Mouse (Mus musculus): ENCODE data around the gene Fxyd3.

GRCm38 (mm10) chr7:31050921-31051320, 25.6 kb downstream of the Fxyd3 start:
- TF ChIP-seq POLR2A (IDR thresholded peaks at IDR 0.05; ENCODE audit: insufficient read depth, low read length) (no peak), CTCF (IDR thresholded peaks at IDR 0.05; ENCODE audit: low read depth, low read length) (no peak)

All from ES-Bruce4 (cell line).